Mouse (Mus musculus): ENCODE results near the gene Rnls. TPM values are rescaled to one million over a fixed set of nuclear protein-coding genes. Genes with fewer than 3 reads are reported as not detected.

The Rnls gene
- 0.43 and 0.97 TPM in 2 replicates for polyA plus RNA-seq (2012; ENCODE audit: low replicate concordance)

DNA sequence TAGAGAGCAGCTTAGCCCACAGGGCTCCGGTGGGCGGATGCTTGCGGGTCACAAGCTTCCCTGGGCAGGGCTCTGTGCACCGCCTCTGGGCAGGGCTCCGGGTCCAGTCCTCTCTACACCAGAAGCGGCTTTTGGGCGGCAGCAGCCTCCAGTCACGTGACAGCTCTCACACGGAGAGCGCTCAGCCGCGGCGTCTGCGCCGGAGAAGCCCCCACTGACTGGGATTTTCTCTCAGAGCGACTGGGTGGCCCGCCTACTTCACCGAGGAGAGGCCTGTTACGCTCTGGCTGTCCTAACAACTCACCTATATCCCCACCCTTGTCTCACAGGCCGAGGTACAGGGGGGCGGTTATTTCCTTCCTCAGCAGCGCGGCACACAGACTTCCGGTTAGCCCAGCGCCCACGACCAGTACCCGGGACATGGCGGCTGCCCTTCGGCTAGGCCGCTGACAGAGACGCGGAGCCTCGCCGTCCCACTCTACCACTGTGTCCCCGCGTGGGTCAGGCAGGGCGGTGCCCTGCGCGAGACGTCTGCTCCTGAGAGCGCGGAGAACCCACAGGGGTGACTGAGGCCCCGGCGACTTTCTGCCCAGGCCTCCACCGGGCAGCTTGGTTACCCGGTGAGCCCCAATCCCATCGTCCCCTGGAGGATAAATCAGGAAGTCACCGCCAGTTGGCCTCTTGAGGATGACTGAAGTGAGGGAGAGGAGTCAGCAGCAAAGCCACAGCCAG lies at the start of gene Rnls:
TSS of gene Rnls (minus strand) at position 645 of the 732 bp plus-strand sequence.

Other genes with a start within 250 kb of the Rnls start
- gene Lipo4, start 125.5 kb upstream of the Rnls start, polyA plus RNA-seq (2012; ENCODE audit: low replicate concordance): not detected in 2 replicates
- gene Gm8978, start 233.0 kb upstream of the Rnls start, polyA plus RNA-seq (2012; ENCODE audit: low replicate concordance): not detected in 2 replicates

All from leukemia stem cell, adult 10-12 weeks (primary cell).